Mouse (Mus musculus) small intestine, adult 2 months (tissue): ENCODE results near the gene Fscn3.

Source experiments
- CTCF ChIP-seq: fragments of 200-500 bp; IDR thresholded peaks from 2 replicates; pipeline ENCODE4 v1.5.1; 2012; ENCODE audit warnings: low read depth, mild to moderate bottlenecking, control low read depth, inconsistent platforms, low read length, moderate library complexity, mixed read lengths; ENCODE audit not compliant: insufficient replicate concordance, insufficient read length; ENCODE audit errors: extremely low read depth
- POLR2A ChIP-seq: fragments of 200-500 bp; IDR thresholded peaks from 2 replicates; pipeline ENCODE4 v1.6.1; 2012; ENCODE audit warnings: low read depth, mild to moderate bottlenecking, control low read depth, inconsistent platforms, low read length, moderate library complexity

DNA sequence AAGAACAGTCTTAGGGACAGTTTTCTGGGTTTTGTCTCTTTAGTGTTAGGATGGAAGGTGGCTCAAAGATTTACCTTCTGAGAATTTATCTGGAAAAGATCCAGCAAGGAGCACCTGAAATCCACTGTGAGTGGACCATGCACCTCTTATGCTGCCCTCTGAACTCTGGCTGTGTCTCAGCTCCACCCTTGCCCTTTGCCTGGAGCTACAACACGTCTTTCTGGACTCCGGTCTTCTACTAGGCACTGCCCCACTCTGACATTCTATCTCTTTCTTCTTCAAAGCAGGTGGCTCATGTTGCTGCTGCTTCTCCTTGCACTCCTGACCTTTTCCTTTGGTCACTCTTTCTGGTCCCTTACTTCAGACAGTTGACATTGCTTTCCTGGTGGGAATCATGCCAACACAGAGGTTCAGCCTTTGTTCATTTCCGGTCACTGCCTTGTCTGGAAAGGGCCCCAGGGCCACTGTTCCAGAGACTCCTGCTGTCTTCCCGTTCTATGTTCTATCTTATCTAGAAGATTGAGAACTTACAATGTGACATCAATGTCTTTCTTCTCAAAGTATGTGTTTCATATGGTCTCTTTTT lies 42.5 kb downstream of the Fscn3 start:
- TF ChIP-seq CTCF (no peak), POLR2A (no peak)
